Mouse (Mus musculus): ENCODE measurements around the gene Gata3.

GRCm38 (mm10) chr2:9881051-9881591 is 8.7 kb downstream of the Gata3 start, which contains the start of gene 4930412O13Rik:
- TF ChIP-seq USF1 (IDR thresholded peaks at IDR 0.05; ENCODE audit: low read depth), result no peak
- TF ChIP-seq CTCF (IDR thresholded peaks at IDR 0.05; ENCODE audit: control insufficient read depth, insufficient read depth, insufficient read length), result no peak

Measured in C2C12 (cell line).